Mouse (Mus musculus) mature B cell (primary cell): ENCODE measurements around the gene Camta1.

Experiments used
- in situ Hi-C: fragments of 300-500 bp; cut with MboI; formaldehyde crosslinking; loops from 2 replicates; pipeline ENCODE4 v1.14.3; 2019

The Camta1 gene

GRCm38 (mm10) chr4:151385985-151386700 lies 475.5 kb downstream of the Camta1 start:
- in situ Hi-C loops = no loop called here

GRCm38 (mm10) chr4:151377731-151378130 lies 483.9 kb downstream of the Camta1 start:
- in situ Hi-C loops = no loop called here

- in situ Hi-C loops = no loop called here
These were observed 485.4 kb downstream of the Camta1 start for GRCm38 (mm10) chr4:151376234-151376633.

GRCm38 (mm10) chr4:151372855-151373566 lies 488.7 kb downstream of the Camta1 start:
- in situ Hi-C loops = no loop called here

GRCm38 (mm10) chr4:151366941-151367545 lies 494.6 kb downstream of the Camta1 start:
- in situ Hi-C loops = no loop called here

- in situ Hi-C loops = no loop called here
These were observed 500.6 kb downstream of the Camta1 start for GRCm38 (mm10) chr4:151360976-151361673.

GRCm38 (mm10) chr4:151355505-151355904 lies 506.2 kb downstream of the Camta1 start:
- in situ Hi-C loops = no loop called here

- in situ Hi-C loops = no loop called here
These were observed 508.9 kb downstream of the Camta1 start for GRCm38 (mm10) chr4:151352791-151353190.

GRCm38 (mm10) chr4:151352249-151352648 lies 509.4 kb downstream of the Camta1 start:
- in situ Hi-C loops = no loop called here

GRCm38 (mm10) chr4:151351757-151352156 lies 509.9 kb downstream of the Camta1 start:
- in situ Hi-C loops = no loop called here

- in situ Hi-C loops = no loop called here
These were observed 514.1 kb downstream of the Camta1 start for GRCm38 (mm10) chr4:151347620-151348019.

GRCm38 (mm10) chr4:151346673-151347072 lies 515.0 kb downstream of the Camta1 start:
- in situ Hi-C loops = no loop called here

GRCm38 (mm10) chr4:151344811-151345210 lies 516.9 kb downstream of the Camta1 start:
- in situ Hi-C loops = no loop called here

- in situ Hi-C loops = no loop called here
These were observed 522.3 kb downstream of the Camta1 start for GRCm38 (mm10) chr4:151339421-151339820.

- in situ Hi-C loops = no loop called here
These were observed 522.7 kb downstream of the Camta1 start for GRCm38 (mm10) chr4:151338931-151339330.

- in situ Hi-C loops = no loop called here
These were observed 524.1 kb downstream of the Camta1 start for GRCm38 (mm10) chr4:151337543-151337942.

- in situ Hi-C loops = no loop called here
These were observed 525.3 kb downstream of the Camta1 start for GRCm38 (mm10) chr4:151336413-151336812.

- in situ Hi-C loops = no loop called here
These were observed 526.5 kb downstream of the Camta1 start for GRCm38 (mm10) chr4:151334951-151335742.

- in situ Hi-C loops = no loop called here
These were observed 529.4 kb downstream of the Camta1 start for GRCm38 (mm10) chr4:151332074-151332849.

GRCm38 (mm10) chr4:151330983-151331382 lies 530.7 kb downstream of the Camta1 start:
- in situ Hi-C loops = no loop called here

- in situ Hi-C loops = no loop called here
These were observed 533.6 kb downstream of the Camta1 start for GRCm38 (mm10) chr4:151328071-151328470.
